ENCODE assay signal across 8 mouse cellular contexts in genomic region chr7:132814089-132814450, GRCm38 (mm10). TPM values are rescaled to one million over a fixed set of nuclear protein-coding genes. Genes with fewer than 3 reads are reported as not detected.
DNase-seq lines count a peak whose midpoint lies in the region; ATAC-seq and TF ChIP-seq lines count a peak whose summit lies in the region.

No protein-coding gene starts in this region.

- no peak for TF ChIP-seq POLR2A in thymus, adult 2 months (IDR thresholded peaks at IDR 0.05; ENCODE audit: control insufficient read depth, extremely low read depth, insufficient read depth, low read length, poor library complexity)

- no peaks in the 10 kb centered on the region for H3K36me3 ChIP-seq in thymus, adult 2 months (ENCODE audit: control insufficient read depth, insufficient read depth, low read length)
- H3K36me3 ChIP-seq in liver, embryonic 15.5 days (replicated peaks) = no peaks in the 10 kb centered on the region
- H3K36me3 ChIP-seq in stomach, postnatal 0 days (ENCODE audit: control insufficient read depth, insufficient read depth, low read length) = no peaks in the 10 kb centered on the region

- H3K4me1 ChIP-seq in thymus, adult 2 months (replicated peaks; ENCODE audit: control insufficient read depth, insufficient read depth, low read length) = peaks cover 12% of the 10 kb centered on the region
- H3K4me1 ChIP-seq in liver, embryonic 15.5 days (replicated peaks) = peaks cover 53% of the 10 kb centered on the region
- H3K4me1 ChIP-seq in stomach, postnatal 0 days (replicated peaks; ENCODE audit: control insufficient read depth, insufficient read depth) = peaks cover 15% of the 10 kb centered on the region

- H3K4me2 ChIP-seq in liver, embryonic 15.5 days = peak overlapping the region; percentile 99
- peak overlapping the region; percentile 95 for H3K4me2 ChIP-seq in stomach, postnatal 0 days (replicated peaks; ENCODE audit: low read depth)

- no peak overlapping the region for H3K27ac ChIP-seq in thymus, adult 2 months (ENCODE audit: control insufficient read depth, insufficient read depth, low read length)
- H3K27ac ChIP-seq in liver, embryonic 15.5 days (replicated peaks) = peak overlapping the region; percentile 81
- H3K27ac ChIP-seq in stomach, postnatal 0 days (replicated peaks) = peak overlapping the region; percentile 93

- H3K9me3 ChIP-seq in liver, embryonic 15.5 days (replicated peaks) = no peaks in the 10 kb centered on the region
- no peaks in the 10 kb centered on the region for H3K9me3 ChIP-seq in stomach, postnatal 0 days (ENCODE audit: control insufficient read depth, low read length)

- TF ChIP-seq CTCF in thymus, adult 2 months (IDR thresholded peaks at IDR 0.05; ENCODE audit: borderline replicate concordance, control insufficient read depth, extremely low read depth, insufficient read depth, low read length, poor library complexity) = no peak
- no peak for TF ChIP-seq CTCF in stomach, postnatal 0 days (IDR thresholded peaks at IDR 0.05; ENCODE audit: low read depth)

- peak; percentile 13 for DNase-seq in adrenal gland, postnatal 14 days
- DNase-seq in adrenal gland, postnatal 25 days = no peak
- no peak for DNase-seq in thymus, adult 2 months
- no peak for DNase-seq in thymus, adult 18-20 months
- peak; percentile 53 for DNase-seq in stomach, postnatal 0 days (ENCODE audit: low spot score)
- no peak for DNase-seq in yolk sac, embryonic 10.5 days (ENCODE audit: low spot score)
- DNase-seq in cerebellum, postnatal 14 days = no peak

- no peak for ATAC-seq in liver, embryonic 15.5 days (ENCODE audit: insufficient read depth)
- no peak for ATAC-seq in stomach, postnatal 0 days (ENCODE audit: low FRiP score, low TSS enrichment)

- H3K4me3 ChIP-seq in thymus, adult 2 months (ENCODE audit: control insufficient read depth, insufficient read depth, low read length) = peak overlapping the region; percentile 89
- H3K4me3 ChIP-seq in liver, embryonic 15.5 days (replicated peaks) = peak overlapping the region; percentile 70
- peak overlapping the region; percentile 72 for H3K4me3 ChIP-seq in stomach, postnatal 0 days (ENCODE audit: low read depth, low read length)

- no peak for TF ChIP-seq EP300 in stomach, postnatal 0 days (optimal IDR thresholded peaks at IDR 0.05)

- WGBS in thymus, adult 2 months = 6% methylated on average over 7 of the region's 7 CpGs
- WGBS in liver, embryonic 15.5 days (ENCODE audit: insufficient replicate concordance) = 4% methylated on average over 7 of the region's 7 CpGs
- 3% methylated on average over 7 of the region's 7 CpGs for WGBS in stomach, postnatal 0 days

- peak overlapping the region; percentile 71 for H3K9ac ChIP-seq in liver, embryonic 15.5 days
- H3K9ac ChIP-seq in stomach, postnatal 0 days (ENCODE audit: low read length) = peak overlapping the region; percentile 87

- H3K27me3 ChIP-seq in thymus, adult 2 months (ENCODE audit: control insufficient read depth, insufficient read depth, low read length) = no peaks in the 10 kb centered on the region
- peaks cover 22% of the 10 kb centered on the region for H3K27me3 ChIP-seq in liver, embryonic 15.5 days
- H3K27me3 ChIP-seq in stomach, postnatal 0 days (ENCODE audit: control insufficient read depth, insufficient read depth, low read length) = no peaks in the 10 kb centered on the region

RNA-seq across cellular contexts. Expression of gene Fam53b, which starts 0.4 kb away (rescaled TPM):
- total RNA-seq in adrenal gland, postnatal 14 days (2021) = 64.8 and 65.8 TPM in 2 replicates
- 86.3 and 107 TPM in 2 replicates for total RNA-seq in adrenal gland, postnatal 25 days (2021)
- polyA plus RNA-seq in thymus, adult 2 months (2012; rRNA removed) = 104 and 122 TPM in 2 replicates
- polyA plus RNA-seq in liver, embryonic 15.5 days (2015; fragmentation: Nextera tagmentation; extraction: Ambion mirVana) = 25.5 and 28.0 TPM in 2 replicates
- 8.4 and 8.5 TPM in 2 replicates for polyA plus RNA-seq in stomach, postnatal 0 days (2015; fragmentation: Nextera tagmentation; extraction: Ambion mirVana)

RNA-seq across cellular contexts. Expression of gene Eef1akmt2, which starts 38.4 kb away (rescaled TPM):
- total RNA-seq in adrenal gland, postnatal 14 days (2021) = 26.3 and 30.4 TPM in 2 replicates
- total RNA-seq in adrenal gland, postnatal 25 days (2021) = 30.5 and 36.6 TPM in 2 replicates
- polyA plus RNA-seq in thymus, adult 2 months (2012; rRNA removed) = 7.0 and 8.7 TPM in 2 replicates
- 15.6 and 17.2 TPM in 2 replicates for polyA plus RNA-seq in liver, embryonic 15.5 days (2015; fragmentation: Nextera tagmentation; extraction: Ambion mirVana)
- 39.0 and 39.9 TPM in 2 replicates for polyA plus RNA-seq in stomach, postnatal 0 days (2015; fragmentation: Nextera tagmentation; extraction: Ambion mirVana)

RNA-seq across cellular contexts. Expression of gene Abraxas2, which starts 45.0 kb away (rescaled TPM):
- 33.6 and 35.8 TPM in 2 replicates for total RNA-seq in adrenal gland, postnatal 14 days (2021)
- total RNA-seq in adrenal gland, postnatal 25 days (2021) = 35.4 and 39.5 TPM in 2 replicates
- 12.7 and 12.8 TPM in 2 replicates for polyA plus RNA-seq in thymus, adult 2 months (2012; rRNA removed)
- polyA plus RNA-seq in liver, embryonic 15.5 days (2015; fragmentation: Nextera tagmentation; extraction: Ambion mirVana) = 11.9 and 13.9 TPM in 2 replicates
- polyA plus RNA-seq in stomach, postnatal 0 days (2015; fragmentation: Nextera tagmentation; extraction: Ambion mirVana) = 18.7 and 20.2 TPM in 2 replicates

Comparison
In these comparisons a context has a peak if more than half of its experiments do, and no peak if none do; other contexts are left out.
1. DNase-seq: peak in adrenal gland, postnatal 14 days (single experiment) and stomach, postnatal 0 days (single experiment); none in adrenal gland, postnatal 25 days (single experiment), thymus, adult 2 months (single experiment), thymus, adult 18-20 months (0 of 2), yolk sac, embryonic 10.5 days (single experiment) and cerebellum, postnatal 14 days (0 of 2).
2. Peak in every context shown above with its lines, with median percentiles within 50 percentile points of each other: H3K4me3 ChIP-seq.